Mouse (Mus musculus) liver, embryonic 13.5 days (tissue): ENCODE measurements around the gene Afp. TPM values are rescaled to one million over a fixed set of nuclear protein-coding genes. Genes with fewer than 3 reads are reported as not detected.

Experiments used
- ATAC-seq: fragments of 200-750 bp; cut with Nextera tagmentation; 2 replicates; pipeline ENCODE4 v1.8.0; 2017; ENCODE audit warnings: low read depth, mild to moderate bottlenecking, moderate number of reproducible peaks, moderate library complexity
- DNase-seq: peaks from one replicate; pipeline ENCODE4 v3.0.0; 2022
- H3K27ac ChIP-seq: fragments of 300-500 bp; sonication (generic); 2 replicates; pipeline ENCODE4 v1.5.1; 2015; ENCODE audit warnings: moderate library complexity, mild to moderate bottlenecking, inconsistent platforms
- H3K27me3 ChIP-seq: fragments of 300-500 bp; sonication (generic); 2 replicates; pipeline ENCODE4 v1.6.1; 2015; ENCODE audit warnings: mild to moderate bottlenecking, inconsistent platforms
- H3K36me3 ChIP-seq: fragments of 300-500 bp; sonication (generic); 2 replicates; pipeline ENCODE4 v1.6.1; 2015; ENCODE audit warnings: mild to moderate bottlenecking, inconsistent platforms
- H3K4me1 ChIP-seq: fragments of 300-500 bp; sonication (generic); replicated peaks from 2 replicates; pipeline ENCODE4 v1.6.1; 2015; ENCODE audit warnings: inconsistent platforms
- H3K4me2 ChIP-seq: fragments of 300-500 bp; sonication (generic); 2 replicates; pipeline ENCODE4 v1.6.1; 2015; ENCODE audit warnings: inconsistent platforms, mild to moderate bottlenecking, moderate library complexity
- H3K4me3 ChIP-seq: fragments of 300-500 bp; sonication (generic); replicated peaks from 2 replicates; pipeline ENCODE4 v1.5.1; 2015; ENCODE audit warnings: mild to moderate bottlenecking, inconsistent platforms
- H3K9ac ChIP-seq: fragments of 300-500 bp; sonication (generic); 2 replicates; pipeline ENCODE4 v1.6.1; 2015; ENCODE audit warnings: mild to moderate bottlenecking, inconsistent platforms
- H3K9me3 ChIP-seq: fragments of 300-500 bp; sonication (generic); replicated peaks from 2 replicates; pipeline ENCODE4 v1.6.1; 2016; ENCODE audit warnings: inconsistent platforms
- WGBS: fragments of 180-500 bp; shearing (Covaris S2); methylation state at CpG from one replicate; pipeline ENCODE4 v1.1.7; 2015; ENCODE audit not compliant: insufficient replicate concordance; 5-methylcytosine and 5-hydroxymethylcytosine counted together
- polyA plus RNA-seq: library from polyadenylated mRNA; unstranded; fragments of >200 nt; fragmentation: Nextera tagmentation; extraction: Ambion mirVana; gene quantifications from 2 replicates; pipeline ENCODE4 v1.2.1, GENCODE M21; 2015

Afp gene
- polyA plus RNA-seq, 1 experiment from 2014 or later: 6,379 TPM

GRCm38 (mm10) chr5:90507411-90507949 is 16.9 kb downstream of the Afp start:
- ATAC-seq (no peak), DNase-seq (no peak)
- Histone ChIP-seq H3K27me3 (no peaks in the 10 kb centered on the region), H3K4me2 (no peak overlapping the region), H3K27ac (no peak overlapping the region), H3K4me3 (no peak overlapping the region), H3K9ac (no peak overlapping the region), H3K36me3 (no peaks in the 10 kb centered on the region), H3K4me1 (no peaks in the 10 kb centered on the region), H3K9me3 (no peaks in the 10 kb centered on the region)
- 54% methylated on average over 13 of the region's 13 CpGs for WGBS

- 72% methylated on average over 5 of the region's 5 CpGs for WGBS
- ATAC-seq (peak; percentile 59), DNase-seq (no peak)
- Histone ChIP-seq H3K27ac (no peak overlapping the region), H3K27me3 (no peaks in the 10 kb centered on the region), H3K9me3 (no peaks in the 10 kb centered on the region), H3K4me3 (no peak overlapping the region), H3K36me3 (no peaks in the 10 kb centered on the region), H3K4me1 (no peaks in the 10 kb centered on the region), H3K9ac (no peak overlapping the region), H3K4me2 (no peak overlapping the region)
These were observed 19.5 kb downstream of the Afp start for GRCm38 (mm10) chr5:90509828-90510592.

- Histone ChIP-seq H3K9me3 (no peaks in the 10 kb centered on the region), H3K9ac (no peak overlapping the region), H3K4me2 (no peak overlapping the region), H3K4me1 (no peaks in the 10 kb centered on the region), H3K27me3 (no peaks in the 10 kb centered on the region), H3K4me3 (no peak overlapping the region), H3K36me3 (no peaks in the 10 kb centered on the region), H3K27ac (no peak overlapping the region)
- WGBS: 59% methylated on average over 6 of the region's 6 CpGs
- DNase-seq (no peak), ATAC-seq (no peak)
These were observed 21.9 kb downstream of the Afp start for GRCm38 (mm10) chr5:90512288-90512955.

GRCm38 (mm10) chr5:90515561-90515960 is 25.0 kb downstream of the Afp start:
- no peak overlapping the region for H3K9ac ChIP-seq
- H3K4me3 ChIP-seq: no peak overlapping the region
- no peak for ATAC-seq
- 68% methylated on average over 6 of the region's 6 CpGs for WGBS
- no peak overlapping the region for H3K4me2 ChIP-seq
- no peak for DNase-seq
- no peaks in the 10 kb centered on the region for H3K27me3 ChIP-seq
- no peaks in the 10 kb centered on the region for H3K4me1 ChIP-seq
- H3K27ac ChIP-seq: no peak overlapping the region
- H3K9me3 ChIP-seq: no peaks in the 10 kb centered on the region
- no peaks in the 10 kb centered on the region for H3K36me3 ChIP-seq

GRCm38 (mm10) chr5:90518356-90519100 is 28.0 kb downstream of the Afp start, which contains the start of gene Afm:
Gene Afm, plus strand, starts transcription at chr5:90518932.
- Histone ChIP-seq H3K4me2 (peak within 1 kb of the TSS; percentile 3; the same call in 1 of the 2 replicates), H3K9ac (no peak within 1 kb of the TSS), H3K27ac (no peak within 1 kb of the TSS), H3K9me3 (no peaks in the 10 kb centered on the region), H3K4me3 (no peak within 1 kb of the TSS; the same call in 1 of the 2 replicates), H3K27me3 (no peaks in the 10 kb centered on the region), H3K36me3 (no peaks in the 10 kb centered on the region), H3K4me1 (no peaks in the 10 kb centered on the region)
- ATAC-seq (no peak), DNase-seq (no peak)
- 62% methylated on average over 6 of the region's 6 CpGs for WGBS

- no peak overlapping the region for H3K4me3 ChIP-seq
- H3K4me2 ChIP-seq: no peak overlapping the region
- WGBS: 67% methylated on average over 8 of the region's 8 CpGs
- no peaks in the 10 kb centered on the region for H3K27me3 ChIP-seq
- ATAC-seq: no peak
- no peak overlapping the region for H3K27ac ChIP-seq
- H3K36me3 ChIP-seq: no peaks in the 10 kb centered on the region
- H3K9ac ChIP-seq: no peak overlapping the region
- no peaks in the 10 kb centered on the region for H3K9me3 ChIP-seq
- no peaks in the 10 kb centered on the region for H3K4me1 ChIP-seq
- no peak for DNase-seq
These were observed 60.7 kb downstream of the Afp start for GRCm38 (mm10) chr5:90551191-90551590.

- Histone ChIP-seq H3K27ac (no peak overlapping the region), H3K4me2 (no peak overlapping the region), H3K9ac (no peak overlapping the region), H3K27me3 (no peaks in the 10 kb centered on the region), H3K4me1 (no peaks in the 10 kb centered on the region), H3K9me3 (no peaks in the 10 kb centered on the region), H3K36me3 (no peaks in the 10 kb centered on the region), H3K4me3 (no peak overlapping the region)
- DNase-seq (no peak), ATAC-seq (no peak)
- 48% methylated on average over 3 of the region's 3 CpGs for WGBS
These were observed 65.5 kb downstream of the Afp start for GRCm38 (mm10) chr5:90556052-90556451.

Other genes starting within 250 kb of the Afp start
- gene Ankrd17, start 124.2 kb upstream of the Afp start, polyA plus RNA-seq: 9.3 and 10.0 TPM in 2 replicates
- 2.0 and 2.8 TPM in 2 replicates for gene Gm9958, start 123.5 kb upstream of the Afp start, polyA plus RNA-seq
- gene Alb, start 29.8 kb upstream of the Afp start, polyA plus RNA-seq: 1,711 and 2,009 TPM in 2 replicates
- 9.5 and 11.1 TPM in 2 replicates for gene Afm, start 28.2 kb downstream of the Afp start, polyA plus RNA-seq
- gene 5830473C10Rik, start 70.4 kb downstream of the Afp start, polyA plus RNA-seq: 0.28 and 0.42 TPM in 2 replicates
- 3.8 and 4.9 TPM in 2 replicates for gene Rassf6, start 149.9 kb downstream of the Afp start, polyA plus RNA-seq